Mouse (Mus musculus) intestine, postnatal 0 days (tissue): Measurements from ENCODE around the gene Popdc3. TPM values are rescaled to one million over a fixed set of nuclear protein-coding genes. Genes with fewer than 3 reads are reported as not detected.

Experiments used
- ATAC-seq: fragments of 200-750 bp; cut with Nextera tagmentation; 2 replicates; pipeline ENCODE4 v1.8.0; 2017; ENCODE audit warnings: mild to moderate bottlenecking, moderate TSS enrichment, moderate library complexity
- H3K27ac ChIP-seq: fragments of 300-500 bp; sonication (generic); 2 replicates; pipeline ENCODE4 v1.5.1; 2014; ENCODE audit warnings: mild to moderate bottlenecking, low read depth, low read length, moderate library complexity
- H3K27me3 ChIP-seq: fragments of 300-500 bp; sonication (generic); replicated peaks from 2 replicates; pipeline ENCODE4 v1.6.1; 2014; ENCODE audit warnings: low read length, mixed read lengths; ENCODE audit not compliant: control insufficient read depth, insufficient read depth
- H3K36me3 ChIP-seq: fragments of 300-500 bp; sonication (generic); 2 replicates; pipeline ENCODE4 v1.6.1; 2014; ENCODE audit warnings: mild to moderate bottlenecking, moderate library complexity; ENCODE audit not compliant: control insufficient read depth, insufficient read depth
- H3K4me1 ChIP-seq: fragments of 300-500 bp; sonication (generic); replicated peaks from 2 replicates; pipeline ENCODE4 v1.6.1; 2014; ENCODE audit warnings: antibody characterized with exemption, low read length, mixed read lengths; ENCODE audit not compliant: control insufficient read depth, insufficient read depth
- H3K4me2 ChIP-seq: fragments of 300-500 bp; sonication (generic); replicated peaks from 2 replicates; pipeline ENCODE4 v1.6.1; 2014; ENCODE audit warnings: low read depth, mild to moderate bottlenecking, moderate library complexity
- H3K4me3 ChIP-seq: fragments of 300-500 bp; sonication (generic); 2 replicates; pipeline ENCODE4 v1.5.1; 2014; ENCODE audit warnings: low read depth, low read length
- H3K9ac ChIP-seq: fragments of 300-500 bp; sonication (generic); 2 replicates; pipeline ENCODE4 v1.6.1; 2014; ENCODE audit warnings: mild to moderate bottlenecking, low read depth, low read length
- H3K9me3 ChIP-seq: fragments of 300-500 bp; sonication (generic); 2 replicates; pipeline ENCODE4 v1.6.1; 2016; ENCODE audit warnings: mixed run types; ENCODE audit not compliant: control insufficient read depth
- CTCF ChIP-seq: sonication (generic); IDR thresholded peaks from 2 replicates; pipeline ENCODE4 v1.5.1; 2016; ENCODE audit warnings: low read depth, mild to moderate bottlenecking, control low read depth, antibody characterized with exemption, moderate library complexity
- WGBS: fragments of 180-500 bp; shearing (Covaris S2); extraction: QIAGEN DNeasy Blood & Tissue Kit; methylation state at CpG from one replicate; pipeline ENCODE4 v1.1.7; 2014; 5-methylcytosine and 5-hydroxymethylcytosine counted together
- polyA plus RNA-seq: library from polyadenylated mRNA; unstranded; fragments of >200 nt; fragmentation: Nextera tagmentation; extraction: Ambion mirVana; gene quantifications from 2 replicates; pipeline ENCODE4 v1.2.1, GENCODE M21; 2015

The Popdc3 gene
- polyA plus RNA-seq, 1 experiment from 2014 or later = 0.57 TPM

DNA sequence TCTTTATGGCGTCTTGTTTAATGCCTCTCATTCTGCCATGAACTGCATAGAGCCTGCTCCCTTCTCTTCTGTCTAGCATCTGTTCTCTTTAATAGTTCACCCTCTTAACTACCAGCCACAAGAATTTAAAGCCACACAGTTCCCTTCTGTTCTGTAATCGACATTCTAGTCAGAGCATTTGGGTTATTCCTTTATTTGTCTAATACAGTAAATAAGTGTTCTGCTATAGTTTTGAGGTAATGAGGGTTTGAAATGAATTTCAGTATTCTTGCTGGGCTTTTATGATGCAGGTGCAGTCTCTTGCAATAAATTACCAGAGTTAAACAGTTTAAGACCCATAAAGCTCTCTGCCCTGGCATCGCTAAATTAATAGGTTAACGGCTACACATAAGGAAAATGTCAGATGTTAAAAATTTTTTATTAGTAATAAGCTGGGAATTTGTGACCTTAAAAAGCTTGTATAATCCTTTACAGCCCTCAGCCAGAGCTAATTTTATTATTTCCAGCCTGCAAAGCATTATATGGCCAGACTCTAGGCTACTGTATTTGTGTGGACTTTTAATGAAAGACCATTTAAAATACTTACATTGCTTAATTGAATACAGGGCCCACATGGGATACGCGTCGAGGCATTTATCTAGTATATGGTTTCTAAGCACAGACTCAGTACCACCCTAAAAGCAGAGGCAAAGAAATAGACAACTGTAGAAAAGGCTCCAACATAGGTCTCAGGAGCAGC is 37.3 kb upstream of the Popdc3 start:
- ATAC-seq = no peak
- no peak overlapping the region for H3K4me3 ChIP-seq
- 88% methylated on average over 7 of the region's 7 CpGs for WGBS
- no peak overlapping the region for H3K4me2 ChIP-seq
- H3K4me1 ChIP-seq = no peaks in the 10 kb centered on the region
- H3K27ac ChIP-seq = no peak overlapping the region
- TF ChIP-seq CTCF = no peak
- H3K27me3 ChIP-seq = no peaks in the 10 kb centered on the region
- no peak overlapping the region for H3K9ac ChIP-seq
- no peaks in the 10 kb centered on the region for H3K9me3 ChIP-seq
- H3K36me3 ChIP-seq = peaks cover 9% of the 10 kb centered on the region; the same call in 1 of the 2 replicates

DNA sequence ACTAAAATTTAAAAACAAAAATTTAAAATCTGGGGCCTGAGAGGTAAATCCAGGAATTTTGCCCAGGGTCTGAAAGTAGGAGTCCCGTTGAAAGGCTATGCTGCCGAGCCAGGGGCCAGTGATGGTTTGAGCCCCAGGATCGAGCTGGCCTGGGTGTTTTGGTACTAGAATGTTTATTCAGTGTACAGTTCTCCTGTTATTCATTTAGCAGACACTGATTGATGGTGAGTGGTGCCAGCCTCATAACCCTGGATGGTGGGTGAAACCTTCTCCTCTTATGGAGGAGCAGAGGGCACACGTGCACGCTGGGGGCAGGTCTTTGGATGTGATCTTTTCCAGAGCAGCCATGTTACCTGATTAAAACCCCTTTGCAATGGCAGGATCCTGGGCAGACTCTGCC is 35.5 kb upstream of the Popdc3 start:
- 80% methylated on average over 5 of the region's 5 CpGs for WGBS

DNA sequence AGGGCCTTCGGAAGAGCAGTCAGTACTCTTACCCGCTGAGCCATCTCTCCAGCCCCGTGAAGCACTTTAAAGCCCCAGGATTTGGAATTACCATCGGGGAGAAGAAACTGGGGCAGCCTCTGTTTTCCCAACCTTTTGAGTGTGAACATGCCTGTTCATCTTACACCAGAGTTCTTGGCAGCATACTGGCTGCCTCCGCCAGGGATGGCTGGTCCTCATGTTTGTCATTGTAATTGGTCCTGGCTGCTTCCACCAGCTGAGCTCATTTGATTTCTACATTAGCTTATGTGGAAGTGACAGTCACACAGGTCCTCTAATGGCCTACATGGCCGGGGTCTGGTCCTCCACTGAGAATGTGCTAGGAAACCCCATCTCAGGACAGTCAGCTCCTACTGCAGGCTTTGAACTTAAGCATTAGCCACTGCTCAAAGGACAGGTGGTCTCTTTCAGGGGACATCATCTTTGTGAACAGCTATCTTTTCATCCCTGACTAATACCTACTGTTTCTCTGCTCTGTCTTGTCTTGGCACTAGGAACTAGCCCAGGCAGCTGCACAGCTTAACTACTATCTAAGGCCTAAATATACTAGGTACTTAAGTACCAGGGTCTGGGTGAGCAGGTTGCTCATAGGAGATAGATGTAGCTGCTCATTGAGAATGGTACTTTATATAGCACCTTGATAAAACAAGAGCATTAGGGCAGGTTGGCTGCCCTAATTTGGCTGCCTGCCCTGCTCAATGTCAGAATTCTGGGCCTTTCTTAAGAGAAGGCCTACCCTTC is 33.7 kb upstream of the Popdc3 start:
- H3K9ac ChIP-seq = no peak overlapping the region
- no peaks in the 10 kb centered on the region for H3K4me1 ChIP-seq
- H3K27ac ChIP-seq = no peak overlapping the region
- no peak for TF ChIP-seq CTCF
- ATAC-seq = no peak
- no peaks in the 10 kb centered on the region for H3K27me3 ChIP-seq
- 97% methylated on average over 6 of the region's 6 CpGs for WGBS
- peaks cover 21% of the 10 kb centered on the region; the same call in 1 of the 2 replicates for H3K36me3 ChIP-seq
- no peak overlapping the region for H3K4me3 ChIP-seq
- no peaks in the 10 kb centered on the region for H3K9me3 ChIP-seq
- no peak overlapping the region for H3K4me2 ChIP-seq

More for the DNA sequence above, 35.5 kb upstream of the Popdc3 start:
- H3K27ac ChIP-seq = no peak overlapping the region
- no peaks in the 10 kb centered on the region for H3K4me1 ChIP-seq
- H3K9me3 ChIP-seq = no peaks in the 10 kb centered on the region
- H3K9ac ChIP-seq = no peak overlapping the region
- H3K4me3 ChIP-seq = no peak overlapping the region
- ATAC-seq = no peak
- H3K27me3 ChIP-seq = no peaks in the 10 kb centered on the region
- TF ChIP-seq CTCF = no peak
- no peak overlapping the region for H3K4me2 ChIP-seq
- H3K36me3 ChIP-seq = peaks cover 9% of the 10 kb centered on the region; the same call in 1 of the 2 replicates

GRCm38 (mm10) chr10:45146821-45147220 is 31.1 kb upstream of the Popdc3 start:
- H3K27me3 ChIP-seq = no peaks in the 10 kb centered on the region
- ATAC-seq = no peak
- peaks cover 29% of the 10 kb centered on the region for H3K36me3 ChIP-seq
- WGBS = 38% methylated on average over 6 of the region's 6 CpGs
- H3K27ac ChIP-seq = no peak overlapping the region
- no peaks in the 10 kb centered on the region for H3K4me1 ChIP-seq
- TF ChIP-seq CTCF = no peak
- H3K4me2 ChIP-seq = no peak overlapping the region
- H3K9me3 ChIP-seq = no peaks in the 10 kb centered on the region
- H3K4me3 ChIP-seq = no peak overlapping the region
- no peak overlapping the region for H3K9ac ChIP-seq

- no peaks in the 10 kb centered on the region for H3K9me3 ChIP-seq
- H3K4me2 ChIP-seq = no peak overlapping the region
- no peak overlapping the region for H3K9ac ChIP-seq
- no peaks in the 10 kb centered on the region for H3K4me1 ChIP-seq
- WGBS = 77% methylated on average over 5 of the region's 5 CpGs
- H3K27me3 ChIP-seq = no peaks in the 10 kb centered on the region
- H3K4me3 ChIP-seq = no peak overlapping the region
- TF ChIP-seq CTCF = no peak
- no peak overlapping the region for H3K27ac ChIP-seq
- no peak for ATAC-seq
- peaks cover 65% of the 10 kb centered on the region for H3K36me3 ChIP-seq
Measured at GRCm38 (mm10) chr10:45151137-45151536, 26.8 kb upstream of the Popdc3 start.
